Mouse (Mus musculus) A20 (cell line): ENCODE measurements at regions not wholly inside any gene's neighbourhood (a gene's known extent, or its start where the extent isn't known, plus 50 kb on each side); places are given as distances from the start of the nearest gene placed in this dataset.
"Not testable (repeated sequence)": the region's sequence is repeated elsewhere in the genome, so short reads cannot be mapped to it uniquely, and the experiment has no call there.

ENCODE experiments used
- DNase-seq: peaks from one replicate; pipeline ENCODE4 v3.0.0-alpha.2; 2011; ENCODE audit warnings: low read depth, low spot score

GRCm38 (mm10) chr12:10445738-10446137 is 55.2 kb downstream of the Rdh14 start:
- no peak for DNase-seq

GRCm38 (mm10) chr12:10457960-10458655 is 67.5 kb downstream of the Rdh14 start:
- DNase-seq = no peak

GRCm38 (mm10) chr12:10461796-10462195 is 71.2 kb downstream of the Rdh14 start:
- DNase-seq = no peak

GRCm38 (mm10) chr12:10462956-10463355 is 72.4 kb downstream of the Rdh14 start:
- DNase-seq = no peak

- no peak for DNase-seq
Observed at GRCm38 (mm10) chr12:10473986-10474385, 83.4 kb downstream of the Rdh14 start.

GRCm38 (mm10) chr12:10480781-10481180 is 90.2 kb downstream of the Rdh14 start:
- DNase-seq = no peak

GRCm38 (mm10) chr12:10482294-10483010 is 91.9 kb downstream of the Rdh14 start:
- no peak for DNase-seq

- no peak for DNase-seq
Observed at GRCm38 (mm10) chr12:10506721-10507120, 116.1 kb downstream of the Rdh14 start.

- no peak for DNase-seq
Observed at GRCm38 (mm10) chr12:10513526-10513925, 123.0 kb downstream of the Rdh14 start.

- no peak for DNase-seq
Observed at GRCm38 (mm10) chr12:10514278-10514677, 123.7 kb downstream of the Rdh14 start.

- no peak for DNase-seq
Observed at GRCm38 (mm10) chr12:10524509-10525286, 134.1 kb downstream of the Rdh14 start.

GRCm38 (mm10) chr12:10525934-10526333 is 135.4 kb downstream of the Rdh14 start:
- DNase-seq = no peak

- no peak for DNase-seq
Observed at GRCm38 (mm10) chr12:10529077-10529476, 138.5 kb downstream of the Rdh14 start.

GRCm38 (mm10) chr12:10530996-10531395 is 140.4 kb downstream of the Rdh14 start:
- DNase-seq = no peak

GRCm38 (mm10) chr12:10533971-10534370 is 143.4 kb downstream of the Rdh14 start:
- no peak for DNase-seq

- no peak for DNase-seq
Observed at GRCm38 (mm10) chr12:10536239-10536638, 145.7 kb downstream of the Rdh14 start.

- DNase-seq = peak; percentile 24
Observed at GRCm38 (mm10) chr12:10537069-10537468, 146.5 kb downstream of the Rdh14 start.

GRCm38 (mm10) chr12:10549481-10550201 is 159.1 kb downstream of the Rdh14 start:
- no peak for DNase-seq

GRCm38 (mm10) chr12:10554701-10555100 is 164.1 kb downstream of the Rdh14 start:
- not testable (repeated sequence) for DNase-seq

GRCm38 (mm10) chr12:10562966-10563365 is 172.4 kb downstream of the Rdh14 start:
- DNase-seq = no peak

- no peak for DNase-seq
Observed at GRCm38 (mm10) chr12:10567881-10568280, 177.3 kb downstream of the Rdh14 start.
